Mouse (Mus musculus): ENCODE measurements around the gene Gm28551.

DNA sequence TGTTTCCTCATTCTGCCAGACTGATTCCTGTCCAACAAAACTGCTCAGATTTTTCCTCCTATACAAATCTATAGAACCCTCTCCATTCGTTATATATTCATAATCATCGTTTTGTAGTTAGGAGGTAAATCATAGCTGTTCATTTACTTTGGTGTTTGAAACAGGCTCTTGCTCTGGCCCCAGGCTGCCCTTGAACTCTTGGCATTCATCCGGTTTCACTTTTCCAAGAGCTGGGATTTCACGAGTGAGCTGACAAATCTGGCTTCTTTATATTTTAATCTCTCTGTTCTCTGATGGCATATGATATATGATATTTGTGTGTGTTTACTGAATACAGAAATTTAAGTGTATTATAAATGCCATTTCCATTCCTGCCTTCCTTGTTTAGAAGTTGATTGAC lies 52.0 kb downstream of the Gm28551 start:
- TF ChIP-seq CTCF (IDR thresholded peaks at IDR 0.05), result no peak
- no peak for TF ChIP-seq EP300 (IDR thresholded peaks at IDR 0.05; ENCODE audit: insufficient read depth, low read depth, low read length)

Data from heart, adult 2 months (tissue).